Mouse (Mus musculus): ENCODE results near the gene Ikzf3. TPM values are rescaled to one million over a fixed set of nuclear protein-coding genes. Genes with fewer than 3 reads are reported as not detected.

Ikzf3 gene
- polyA plus RNA-seq, 1 experiment from 2014 or later, result 0.23 TPM

Other genes starting within 250 kb of the Ikzf3 start
- 0.05 TPM in 1 of 2 replicates, not detected in the other for gene Neurod2, start 216.4 kb downstream of the Ikzf3 start, polyA plus RNA-seq (2015; fragmentation: Nextera tagmentation; extraction: Ambion mirVana)
- gene Ppp1r1b, start 197.6 kb downstream of the Ikzf3 start, polyA plus RNA-seq (2015; fragmentation: Nextera tagmentation; extraction: Ambion mirVana), result 91.7 and 92.3 TPM in 2 replicates
- gene Stard3, start 187.7 kb downstream of the Ikzf3 start, polyA plus RNA-seq (2015; fragmentation: Nextera tagmentation; extraction: Ambion mirVana), result 44.8 and 44.9 TPM in 2 replicates
- gene Tcap, start 162.2 kb downstream of the Ikzf3 start, polyA plus RNA-seq (2015; fragmentation: Nextera tagmentation; extraction: Ambion mirVana), result 0.28 TPM in 1 of 2 replicates, not detected in the other
- gene Pnmt, start 159.6 kb downstream of the Ikzf3 start, polyA plus RNA-seq (2015; fragmentation: Nextera tagmentation; extraction: Ambion mirVana), result 0.16 TPM in 1 of 2 replicates, not detected in the other
- gene Pgap3, start 145.5 kb downstream of the Ikzf3 start, polyA plus RNA-seq (2015; fragmentation: Nextera tagmentation; extraction: Ambion mirVana), result 19.5 and 20.4 TPM in 2 replicates
- 33.8 and 37.5 TPM in 2 replicates for gene Erbb2, start 133.6 kb downstream of the Ikzf3 start, polyA plus RNA-seq (2015; fragmentation: Nextera tagmentation; extraction: Ambion mirVana)
- gene Mien1, start 107.0 kb downstream of the Ikzf3 start, polyA plus RNA-seq (2015; fragmentation: Nextera tagmentation; extraction: Ambion mirVana), result 279 and 304 TPM in 2 replicates
- gene Grb7, start 99.6 kb downstream of the Ikzf3 start, polyA plus RNA-seq (2015; fragmentation: Nextera tagmentation; extraction: Ambion mirVana), result 87.1 and 87.3 TPM in 2 replicates
- gene Zpbp2, start 5.1 kb upstream of the Ikzf3 start, polyA plus RNA-seq (2015; fragmentation: Nextera tagmentation; extraction: Ambion mirVana), result 0.92 and 1.0 TPM in 2 replicates
- 62.9 and 65.2 TPM in 2 replicates for gene Ormdl3, start 41.3 kb upstream of the Ikzf3 start, polyA plus RNA-seq (2015; fragmentation: Nextera tagmentation; extraction: Ambion mirVana)
- gene Lrrc3c, start 52.3 kb upstream of the Ikzf3 start, polyA plus RNA-seq (2015; fragmentation: Nextera tagmentation; extraction: Ambion mirVana), result not detected in 2 replicates
- 0.33 and 0.57 TPM in 2 replicates for gene Gm12355, start 79.6 kb upstream of the Ikzf3 start, polyA plus RNA-seq (2015; fragmentation: Nextera tagmentation; extraction: Ambion mirVana)
- not detected in 2 replicates for gene Gsdma3, start 80.3 kb upstream of the Ikzf3 start, polyA plus RNA-seq (2015; fragmentation: Nextera tagmentation; extraction: Ambion mirVana)
- gene Gsdma2, start 100.7 kb upstream of the Ikzf3 start, polyA plus RNA-seq (2015; fragmentation: Nextera tagmentation; extraction: Ambion mirVana), result 0.58 and 0.93 TPM in 2 replicates
- gene Gsdma, start 118.3 kb upstream of the Ikzf3 start, polyA plus RNA-seq (2015; fragmentation: Nextera tagmentation; extraction: Ambion mirVana), result 0.06 TPM in 1 of 2 replicates, not detected in the other
- 169 and 181 TPM in 2 replicates for gene Psmd3, start 136.5 kb upstream of the Ikzf3 start, polyA plus RNA-seq (2015; fragmentation: Nextera tagmentation; extraction: Ambion mirVana)
- 0.10 TPM in 1 of 2 replicates, not detected in the other for gene Csf3, start 155.2 kb upstream of the Ikzf3 start, polyA plus RNA-seq (2015; fragmentation: Nextera tagmentation; extraction: Ambion mirVana)
- gene Med24, start 183.4 kb upstream of the Ikzf3 start, polyA plus RNA-seq (2015; fragmentation: Nextera tagmentation; extraction: Ambion mirVana), result 36.8 and 38.5 TPM in 2 replicates
- 41.5 and 42.0 TPM in 2 replicates for gene Thra, start 194.6 kb upstream of the Ikzf3 start, polyA plus RNA-seq (2015; fragmentation: Nextera tagmentation; extraction: Ambion mirVana)
- 2.3 and 2.7 TPM in 2 replicates for gene Nr1d1, start 229.3 kb upstream of the Ikzf3 start, polyA plus RNA-seq (2015; fragmentation: Nextera tagmentation; extraction: Ambion mirVana)
- gene Msl1, start 249.5 kb upstream of the Ikzf3 start, polyA plus RNA-seq (2015; fragmentation: Nextera tagmentation; extraction: Ambion mirVana), result 13.5 and 14.5 TPM in 2 replicates